Mouse (Mus musculus): ENCODE measurements around the gene Cdc34. TPM values are rescaled to one million over a fixed set of nuclear protein-coding genes. Genes with fewer than 3 reads are reported as not detected.

Cdc34 gene
- polyA plus RNA-seq, 1 experiment = 451 TPM

GRCm38 (mm10) chr10:79704065-79704969 is 22.3 kb downstream of the Cdc34 start, which contains the start of gene Bsg:
TSS of gene Bsg (plus strand) at chr10:79704491.
- peak within 1 kb of the TSS; percentile 98 for H3K4me3 ChIP-seq (replicated peaks)
- H3K4me1 ChIP-seq = peaks cover 60% of the 10 kb centered on the region
- peaks cover 34% of the 10 kb centered on the region for H3K36me3 ChIP-seq (replicated peaks; ENCODE audit: low read length)
- H3K9me3 ChIP-seq = no peaks in the 10 kb centered on the region
- H3K27me3 ChIP-seq (replicated peaks) = no peaks in the 10 kb centered on the region
- TF ChIP-seq GATA1 (IDR thresholded peaks at IDR 0.05; ENCODE audit: borderline replicate concordance, low read length) (no peak), FLI1 (IDR thresholded peaks at IDR 0.05; ENCODE audit: low read length) (no peak)

- H3K27me3 ChIP-seq (replicated peaks) = no peaks in the 10 kb centered on the region
- H3K4me3 ChIP-seq (replicated peaks) = peak overlapping the region; percentile 98
- TF ChIP-seq FLI1 (IDR thresholded peaks at IDR 0.05; ENCODE audit: low read length) = no peak
- TF ChIP-seq GATA1 (IDR thresholded peaks at IDR 0.05; ENCODE audit: borderline replicate concordance, low read length) = no peak
- peaks cover 66% of the 10 kb centered on the region for H3K4me1 ChIP-seq
- no peaks in the 10 kb centered on the region for H3K9me3 ChIP-seq
- peaks cover 40% of the 10 kb centered on the region for H3K36me3 ChIP-seq (replicated peaks; ENCODE audit: low read length)
Observed at GRCm38 (mm10) chr10:79704970-79705360, 23.0 kb downstream of the Cdc34 start.

GRCm38 (mm10) chr10:79705951-79706350 is 24.0 kb downstream of the Cdc34 start:
- Histone ChIP-seq H3K4me3 (replicated peaks) (peak overlapping the region; percentile 98), H3K27me3 (replicated peaks) (no peaks in the 10 kb centered on the region), H3K36me3 (replicated peaks; ENCODE audit: low read length) (peaks cover 50% of the 10 kb centered on the region), H3K9me3 (no peaks in the 10 kb centered on the region), H3K4me1 (peaks cover 71% of the 10 kb centered on the region)
- TF ChIP-seq GATA1 (IDR thresholded peaks at IDR 0.05; ENCODE audit: borderline replicate concordance, low read length) (0 out of 3 replicates have a peak, but pooled peaks have one; percentile 59), FLI1 (IDR thresholded peaks at IDR 0.05; ENCODE audit: low read length) (no peak)

GRCm38 (mm10) chr10:79706406-79707094 is 24.6 kb downstream of the Cdc34 start:
- H3K4me3 ChIP-seq (replicated peaks) = peak overlapping the region; percentile 98
- no peaks in the 10 kb centered on the region for H3K27me3 ChIP-seq (replicated peaks)
- peaks cover 73% of the 10 kb centered on the region for H3K4me1 ChIP-seq
- no peaks in the 10 kb centered on the region for H3K9me3 ChIP-seq
- peaks cover 56% of the 10 kb centered on the region for H3K36me3 ChIP-seq (replicated peaks; ENCODE audit: low read length)
- no peak for TF ChIP-seq GATA1 (IDR thresholded peaks at IDR 0.05; ENCODE audit: borderline replicate concordance, low read length)
- no peak for TF ChIP-seq FLI1 (IDR thresholded peaks at IDR 0.05; ENCODE audit: low read length)

GRCm38 (mm10) chr10:79707162-79707561 is 25.2 kb downstream of the Cdc34 start:
- Histone ChIP-seq H3K36me3 (replicated peaks; ENCODE audit: low read length) (peaks cover 62% of the 10 kb centered on the region), H3K9me3 (no peaks in the 10 kb centered on the region), H3K4me3 (replicated peaks) (peak overlapping the region; percentile 98), H3K4me1 (peaks cover 79% of the 10 kb centered on the region), H3K27me3 (replicated peaks) (no peaks in the 10 kb centered on the region)
- TF ChIP-seq GATA1 (IDR thresholded peaks at IDR 0.05; ENCODE audit: borderline replicate concordance, low read length) (no peak), FLI1 (IDR thresholded peaks at IDR 0.05; ENCODE audit: low read length) (no peak)

- no peaks in the 10 kb centered on the region for H3K27me3 ChIP-seq (replicated peaks)
- H3K9me3 ChIP-seq = no peaks in the 10 kb centered on the region
- peak overlapping the region; percentile 98 for H3K4me3 ChIP-seq (replicated peaks)
- no peak for TF ChIP-seq FLI1 (IDR thresholded peaks at IDR 0.05; ENCODE audit: low read length)
- TF ChIP-seq GATA1 (IDR thresholded peaks at IDR 0.05; ENCODE audit: borderline replicate concordance, low read length) = no peak
- peaks cover 85% of the 10 kb centered on the region for H3K4me1 ChIP-seq
- peaks cover 63% of the 10 kb centered on the region for H3K36me3 ChIP-seq (replicated peaks; ENCODE audit: low read length)
Observed at GRCm38 (mm10) chr10:79707759-79708158, 25.8 kb downstream of the Cdc34 start.

- H3K4me3 ChIP-seq (replicated peaks) = peak overlapping the region; percentile 69
- peaks cover 63% of the 10 kb centered on the region for H3K36me3 ChIP-seq (replicated peaks; ENCODE audit: low read length)
- H3K4me1 ChIP-seq = peaks cover 91% of the 10 kb centered on the region
- no peaks in the 10 kb centered on the region for H3K9me3 ChIP-seq
- no peaks in the 10 kb centered on the region for H3K27me3 ChIP-seq (replicated peaks)
- TF ChIP-seq GATA1 (IDR thresholded peaks at IDR 0.05; ENCODE audit: borderline replicate concordance, low read length) (no peak), FLI1 (IDR thresholded peaks at IDR 0.05; ENCODE audit: low read length) (no peak)
Observed at GRCm38 (mm10) chr10:79708668-79709067, 26.7 kb downstream of the Cdc34 start.

- H3K9me3 ChIP-seq = no peaks in the 10 kb centered on the region
Observed at GRCm38 (mm10) chr10:79709307-79709706, 27.3 kb downstream of the Cdc34 start.

GRCm38 (mm10) chr10:79712029-79712428 is 30.0 kb downstream of the Cdc34 start:
- H3K4me1 ChIP-seq = peaks cover 78% of the 10 kb centered on the region
- H3K36me3 ChIP-seq (replicated peaks; ENCODE audit: low read length) = peaks cover 52% of the 10 kb centered on the region
- TF ChIP-seq FLI1 (IDR thresholded peaks at IDR 0.05; ENCODE audit: low read length) = no peak
- no peak for TF ChIP-seq GATA1 (IDR thresholded peaks at IDR 0.05; ENCODE audit: borderline replicate concordance, low read length)
- H3K9me3 ChIP-seq = no peaks in the 10 kb centered on the region
- H3K4me3 ChIP-seq (replicated peaks) = no peak overlapping the region
- peaks cover 29% of the 10 kb centered on the region for H3K27me3 ChIP-seq (replicated peaks)

More at GRCm38 (mm10) chr10:79709307-79709706, 27.3 kb downstream of the Cdc34 start:
- peaks cover 91% of the 10 kb centered on the region for H3K4me1 ChIP-seq
- H3K27me3 ChIP-seq (replicated peaks) = peaks cover 3% of the 10 kb centered on the region
- TF ChIP-seq FLI1 (IDR thresholded peaks at IDR 0.05; ENCODE audit: low read length) (no peak), GATA1 (IDR thresholded peaks at IDR 0.05; ENCODE audit: borderline replicate concordance, low read length) (no peak)
- peak overlapping the region; percentile 69 for H3K4me3 ChIP-seq (replicated peaks)
- H3K36me3 ChIP-seq (replicated peaks; ENCODE audit: low read length) = peaks cover 63% of the 10 kb centered on the region
